ENCODE assay signal across 8 mouse cellular contexts in genomic region chr8:25439971-25440370, GRCm38 (mm10).
DNase-seq lines count a peak whose midpoint lies in the region; ATAC-seq lines count a peak whose summit lies in the region.

No protein-coding gene starts in this region.

- peak; percentile 32; the same call in 1 of the 2 replicates for ATAC-seq in lung, embryonic 16.5 days (ENCODE audit: low read depth)
- peak; percentile 18; the same call in 1 of the 2 replicates for ATAC-seq in neutrophil, adult 5-6 weeks (ENCODE audit: extremely low read depth, insufficient number of reproducible peaks, low FRiP score, poor library complexity, severe bottlenecking)

- no peaks in the 10 kb centered on the region for H3K9me3 ChIP-seq in lung, embryonic 16.5 days (ENCODE audit: control insufficient read depth, low read length)

- peaks cover 8% of the 10 kb centered on the region for H3K4me1 ChIP-seq in lung, embryonic 16.5 days (replicated peaks; ENCODE audit: control insufficient read depth, insufficient read depth, low read length)

- peak; percentile 54 for DNase-seq in adrenal gland, postnatal 10 days
- DNase-seq in adrenal gland, adult 8-10 months = no peak
- no peak for DNase-seq in lung, postnatal 14 days
- peak; percentile 64 for DNase-seq in kidney, adult 9 months
- DNase-seq in ovary, adult 18-20 months (ENCODE audit: low spot score) = no peak
- DNase-seq in urinary bladder, postnatal 14 days (ENCODE audit: low spot score) = no peak

- H3K9ac ChIP-seq in lung, embryonic 16.5 days (ENCODE audit: low read length) = no peak overlapping the region

- WGBS in lung, embryonic 16.5 days = 47% methylated on average over 12 of the region's 12 CpGs

- H3K36me3 ChIP-seq in lung, embryonic 16.5 days (ENCODE audit: control insufficient read depth, insufficient read depth, low read length) = no peaks in the 10 kb centered on the region

- H3K4me3 ChIP-seq in lung, embryonic 16.5 days (ENCODE audit: low read length) = no peak overlapping the region

- no peaks in the 10 kb centered on the region for H3K27me3 ChIP-seq in lung, embryonic 16.5 days (ENCODE audit: control insufficient read depth, insufficient read depth, low read depth, low read length)

- H3K27ac ChIP-seq in lung, embryonic 16.5 days (ENCODE audit: low read length) = no peak overlapping the region

- peak overlapping the region; percentile 43; the same call in 1 of the 2 replicates for H3K4me2 ChIP-seq in lung, embryonic 16.5 days (ENCODE audit: low read depth, low read length)

Comparison
In these comparisons a context has a peak if more than half of its experiments do, and no peak if none do; other contexts are left out.
1. DNase-seq: peak in adrenal gland, postnatal 10 days (single experiment) and kidney, adult 9 months (single experiment); none in adrenal gland, adult 8-10 months (single experiment), lung, postnatal 14 days (single experiment), ovary, adult 18-20 months (single experiment) and urinary bladder, postnatal 14 days (single experiment).